Mouse (Mus musculus): ENCODE results near the gene Commd7.

DNA sequence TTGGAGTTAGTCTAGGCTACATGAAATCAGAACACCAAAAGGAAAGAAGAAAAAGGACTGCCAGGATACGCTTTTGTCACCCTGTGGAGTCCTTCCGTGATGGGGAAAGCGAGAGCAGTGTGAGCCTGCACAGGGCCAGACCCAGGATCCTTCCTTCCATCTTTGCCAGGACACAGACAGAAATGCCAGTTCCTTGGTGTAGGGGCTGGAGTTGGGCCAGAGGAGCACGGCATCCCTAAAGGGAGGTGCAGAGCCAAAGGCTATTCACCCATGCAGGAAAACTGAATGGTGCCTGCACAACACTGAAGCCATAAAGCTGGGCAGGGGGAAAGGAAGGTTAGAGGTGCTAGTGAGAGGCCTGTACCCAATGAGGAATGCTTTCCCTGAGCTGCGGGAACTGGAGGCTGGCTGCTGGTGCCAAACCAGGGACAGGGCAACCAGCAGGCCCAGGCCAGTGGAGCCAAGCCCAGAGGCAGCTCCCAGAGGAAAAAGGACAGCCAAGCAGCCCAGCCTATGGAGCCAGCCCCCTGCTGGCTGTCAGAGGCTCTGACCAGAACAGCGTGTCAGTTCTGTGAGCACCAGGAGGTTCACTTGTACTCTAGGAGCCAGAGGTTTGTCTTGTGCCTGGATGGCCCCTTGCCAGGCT is 32.4 kb downstream of the Commd7 start:
- TF ChIP-seq CTCF (IDR thresholded peaks at IDR 0.05; ENCODE audit: borderline replicate concordance, control insufficient read depth, extremely low read depth, insufficient read depth, low read length, poor library complexity) (no peak), POLR2A (IDR thresholded peaks at IDR 0.05; ENCODE audit: control insufficient read depth, extremely low read depth, insufficient read depth, low read length, poor library complexity) (no peak)
